Comparison of ENCODE assay signal across 25 mouse cellular contexts in the genomic region with DNA sequence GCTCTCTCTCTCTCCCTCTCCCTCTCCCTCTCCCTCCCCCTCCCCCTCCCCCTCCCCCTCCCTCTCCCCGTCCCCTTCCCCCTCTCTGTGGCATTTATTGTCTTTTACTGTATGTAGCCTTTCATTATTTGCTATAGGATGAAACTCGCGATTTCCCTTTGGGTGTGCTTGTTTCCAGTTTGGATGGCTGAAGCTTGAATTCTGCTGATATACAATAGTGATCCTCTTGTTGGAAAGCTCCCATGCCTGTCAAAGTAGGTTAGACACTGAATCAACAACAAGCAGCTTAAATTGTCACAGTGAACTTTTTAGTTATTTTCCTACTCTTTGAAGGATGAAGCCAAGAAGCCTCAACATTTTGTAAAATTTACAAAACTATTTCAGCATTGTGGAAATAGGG.
"Had no signal": no experiment of that assay in that cellular context is flagged by ENCODE, and none has a peak within 500 bp of the region (broad histone marks: within the 10 kb centered on the region; RNA-seq: fewer than 3 reads in every experiment).

No protein-coding gene starts in this region.

- H3K27me3 ChIP-seq: heart, embryonic 12.5 days; hindbrain, embryonic 12.5 days; kidney, embryonic 15.5 days; limb, embryonic 13.5 days; limb, embryonic 15.5 days had no signal

- H3K9ac ChIP-seq: heart, embryonic 12.5 days; hindbrain, embryonic 12.5 days; hindbrain, embryonic 14.5 days; kidney, embryonic 15.5 days; limb, embryonic 13.5 days; limb, embryonic 15.5 days had no signal

- H3K4me1 ChIP-seq: heart, embryonic 10.5 days; heart, embryonic 12.5 days; hindbrain, embryonic 10.5 days; hindbrain, embryonic 12.5 days; kidney, embryonic 15.5 days; limb, embryonic 13.5 days; limb, embryonic 15.5 days had no signal

- H3K36me3 ChIP-seq: heart, embryonic 10.5 days; heart, embryonic 12.5 days; hindbrain, embryonic 10.5 days; hindbrain, embryonic 12.5 days; kidney, embryonic 15.5 days; limb, embryonic 13.5 days; limb, embryonic 15.5 days had no signal

- H3K27ac ChIP-seq: gastrocnemius, adult 2 months; heart, embryonic 10.5 days; hindbrain, embryonic 10.5 days; hindbrain, embryonic 12.5 days; hindbrain, embryonic 14.5 days; kidney, embryonic 15.5 days; kidney, postnatal 0 days; limb, embryonic 13.5 days; limb, embryonic 15.5 days had no signal

- H3K4me3 ChIP-seq: gastrocnemius, adult 2 months; heart, embryonic 10.5 days; heart, embryonic 12.5 days; hindbrain, embryonic 10.5 days; hindbrain, embryonic 12.5 days; kidney, embryonic 15.5 days; limb, embryonic 13.5 days; limb, embryonic 15.5 days had no signal

- ATAC-seq: hindbrain, embryonic 16.5 days; intestine, embryonic 16.5 days had no signal

- DNase-seq: gastrocnemius, adult 2 months; gastrocnemius, postnatal 10 days; gastrocnemius, postnatal 25 days; heart, adult 18-20 months; heart, postnatal 10 days; heart, postnatal 4 days; kidney, adult 11 months; kidney, adult 2 months; kidney, adult 9 months; kidney, postnatal 14 days; kidney, postnatal 36 days; layer of hippocampus, adult 9-11 months; layer of hippocampus, postnatal 36 days; left cerebral cortex, postnatal 4 days had no signal

- H3K4me2 ChIP-seq: heart, embryonic 12.5 days; hindbrain, embryonic 12.5 days; hindbrain, embryonic 14.5 days; kidney, embryonic 15.5 days; limb, embryonic 13.5 days; limb, embryonic 15.5 days had no signal

- H3K9me3 ChIP-seq: heart, embryonic 10.5 days; hindbrain, embryonic 12.5 days; kidney, embryonic 15.5 days; limb, embryonic 13.5 days; limb, embryonic 15.5 days had no signal
